Mouse (Mus musculus) midbrain, embryonic 12.5 days (tissue): ENCODE results near the gene Onecut3. TPM values are rescaled to one million over a fixed set of nuclear protein-coding genes. Genes with fewer than 3 reads are reported as not detected.

ENCODE experiments used
- ATAC-seq: fragments of 200-750 bp; cut with Nextera tagmentation; 2 replicates; pipeline ENCODE4 v1.8.0; 2017; ENCODE audit warnings: low read depth, moderate TSS enrichment, moderate library complexity; ENCODE audit not compliant: low FRiP score
- H3K27ac ChIP-seq: fragments of 300-500 bp; sonication (generic); replicated peaks from 2 replicates; pipeline ENCODE4 v1.5.1; 2016; ENCODE audit warnings: mild to moderate bottlenecking
- H3K27me3 ChIP-seq: fragments of 300-500 bp; sonication (generic); 2 replicates; pipeline ENCODE4 v1.6.1; 2016; ENCODE audit warnings: mild to moderate bottlenecking
- H3K36me3 ChIP-seq: fragments of 300-500 bp; sonication (generic); 2 replicates; pipeline ENCODE4 v1.6.1; 2016
- H3K4me1 ChIP-seq: fragments of 300-500 bp; sonication (generic); 2 replicates; pipeline ENCODE4 v1.6.1; 2016
- H3K4me2 ChIP-seq: fragments of 300-500 bp; sonication (generic); replicated peaks from 2 replicates; pipeline ENCODE4 v1.6.1; 2016; ENCODE audit warnings: mild to moderate bottlenecking, moderate library complexity
- H3K4me3 ChIP-seq: fragments of 300-500 bp; sonication (generic); 2 replicates; pipeline ENCODE4 v1.5.1; 2016; ENCODE audit warnings: mild to moderate bottlenecking
- H3K9ac ChIP-seq: fragments of 300-500 bp; sonication (generic); replicated peaks from 2 replicates; pipeline ENCODE4 v1.6.1; 2016; ENCODE audit warnings: mild to moderate bottlenecking, moderate library complexity
- H3K9me3 ChIP-seq: fragments of 300-500 bp; sonication (generic); 2 replicates; pipeline ENCODE4 v1.6.1; 2016; ENCODE audit warnings: mild to moderate bottlenecking
- WGBS: fragments of 180-500 bp; shearing (Covaris S2); methylation state at CpG from one replicate; pipeline ENCODE4 v1.1.7; 2016; 5-methylcytosine and 5-hydroxymethylcytosine counted together
- polyA plus RNA-seq: library from polyadenylated mRNA; unstranded; fragments of >200 nt; fragmentation: Nextera tagmentation; extraction: Ambion mirVana; gene quantifications from 2 replicates; pipeline ENCODE4 v1.2.1, GENCODE M21; 2016

Onecut3 gene
- polyA plus RNA-seq, 1 experiment from 2014 or later: 2.8 TPM

GRCm38 (mm10) chr10:80538710-80539394 is 44.2 kb downstream of the Onecut3 start, which contains the start of gene Atp8b3:
Gene Atp8b3, minus strand, starts transcription at chr10:80539124.
- Histone ChIP-seq H3K4me1 (peaks cover 5% of the 10 kb centered on the region; the same call in 1 of the 2 replicates), H3K36me3 (peaks cover 29% of the 10 kb centered on the region), H3K9me3 (no peaks in the 10 kb centered on the region), H3K27me3 (peaks cover 46% of the 10 kb centered on the region), H3K27ac (no peak within 1 kb of the TSS), H3K4me2 (peak within 1 kb of the TSS; percentile 38), H3K9ac (no peak within 1 kb of the TSS), H3K4me3 (peak within 1 kb of the TSS; percentile 25)
- peak; percentile 70; the same call in 1 of the 2 replicates for ATAC-seq
- 2% methylated on average over 30 of the region's 30 CpGs for WGBS

DNA sequence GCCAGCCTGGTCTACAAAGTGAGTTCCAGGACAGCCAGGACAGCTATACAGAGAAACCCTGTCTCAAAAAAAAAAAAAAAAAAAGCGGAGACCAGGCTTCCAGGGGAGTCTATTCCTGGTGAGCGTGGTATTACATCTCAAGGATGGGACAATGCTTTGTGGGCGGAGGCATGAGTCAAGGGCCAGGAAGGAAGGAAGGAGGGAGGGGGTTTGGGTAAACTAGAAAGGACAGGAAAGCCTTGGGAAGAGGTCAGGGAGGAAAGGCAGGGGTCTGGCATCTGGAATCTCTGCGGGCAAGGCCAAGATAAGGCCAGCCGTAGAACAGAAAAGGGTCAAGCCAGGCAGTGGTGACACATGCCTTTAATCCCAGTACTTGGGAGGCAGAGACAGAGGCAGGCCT is 44.9 kb downstream of the Onecut3 start:
- no peak for ATAC-seq
- 51% methylated on average over 5 of the region's 5 CpGs for WGBS
- Histone ChIP-seq H3K4me2 (no peak overlapping the region), H3K9ac (no peak overlapping the region), H3K36me3 (peaks cover 35% of the 10 kb centered on the region), H3K4me1 (peaks cover 5% of the 10 kb centered on the region; the same call in 1 of the 2 replicates), H3K9me3 (no peaks in the 10 kb centered on the region), H3K27ac (no peak overlapping the region), H3K4me3 (no peak overlapping the region), H3K27me3 (peaks cover 44% of the 10 kb centered on the region)

DNA sequence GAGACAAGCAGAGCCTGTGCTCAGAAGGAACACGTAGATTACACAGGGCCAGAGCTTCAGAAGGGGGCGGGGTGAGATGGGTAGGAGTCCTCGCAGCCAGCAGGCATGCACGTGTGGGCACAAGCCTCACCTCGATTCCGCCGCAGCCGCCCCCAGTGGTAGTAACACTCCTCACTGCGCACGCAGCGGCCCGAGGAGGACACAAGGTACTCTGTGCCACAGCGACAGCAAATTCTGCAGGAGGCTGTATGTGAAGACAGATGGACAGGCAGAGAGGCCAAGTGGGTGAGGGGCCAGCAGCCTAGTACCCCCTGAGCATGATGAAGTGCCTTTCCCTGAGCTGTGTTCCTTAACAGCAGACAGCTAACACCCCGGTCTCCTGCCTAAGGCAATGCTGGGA is 49.2 kb downstream of the Onecut3 start:
- peaks cover 3% of the 10 kb centered on the region for H3K27me3 ChIP-seq
- WGBS: 94% methylated on average over 14 of the region's 14 CpGs

DNA sequence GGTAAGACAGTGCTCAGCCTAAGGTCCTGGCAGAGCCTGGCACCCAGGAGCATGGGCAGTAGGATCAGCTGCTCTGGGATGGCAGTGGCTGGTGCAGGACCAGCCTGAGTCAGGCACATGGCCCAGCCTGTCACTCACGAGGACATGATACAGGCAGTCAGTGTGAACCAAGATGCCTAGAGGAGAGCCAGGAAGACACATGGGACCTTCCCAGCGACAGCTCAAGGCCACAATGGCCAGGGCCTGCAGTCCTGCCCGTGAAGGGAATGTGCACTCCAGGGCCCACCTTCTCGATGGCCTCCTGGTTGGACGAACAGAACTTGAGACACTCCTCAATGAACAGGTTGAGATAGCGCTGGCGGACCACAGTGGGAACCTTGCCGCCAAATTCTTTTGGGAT is 51.0 kb downstream of the Onecut3 start:
- no peak overlapping the region for H3K9ac ChIP-seq
- no peaks in the 10 kb centered on the region for H3K9me3 ChIP-seq
- 90% methylated on average over 8 of the region's 8 CpGs for WGBS
- H3K27me3 ChIP-seq: no peaks in the 10 kb centered on the region
- ATAC-seq: no peak
- H3K27ac ChIP-seq: no peak overlapping the region
- H3K4me1 ChIP-seq: no peaks in the 10 kb centered on the region
- no peak overlapping the region for H3K4me2 ChIP-seq
- peaks cover 95% of the 10 kb centered on the region for H3K36me3 ChIP-seq
- H3K4me3 ChIP-seq: no peak overlapping the region

More for the DNA sequence above, 49.2 kb downstream of the Onecut3 start:
- ATAC-seq: no peak
- Histone ChIP-seq H3K27ac (no peak overlapping the region), H3K4me1 (peaks cover 2% of the 10 kb centered on the region; the same call in 1 of the 2 replicates), H3K9me3 (no peaks in the 10 kb centered on the region), H3K9ac (no peak overlapping the region), H3K4me2 (no peak overlapping the region), H3K36me3 (peaks cover 78% of the 10 kb centered on the region), H3K4me3 (no peak overlapping the region)

GRCm38 (mm10) chr10:80546945-80547344 is 52.3 kb downstream of the Onecut3 start:
- Histone ChIP-seq H3K4me2 (no peak overlapping the region), H3K4me3 (no peak overlapping the region), H3K27me3 (no peaks in the 10 kb centered on the region), H3K4me1 (no peaks in the 10 kb centered on the region), H3K9me3 (no peaks in the 10 kb centered on the region), H3K36me3 (peaks cover 89% of the 10 kb centered on the region), H3K27ac (no peak overlapping the region), H3K9ac (no peak overlapping the region)
- no peak for ATAC-seq
- 96% methylated on average over 4 of the region's 4 CpGs for WGBS

GRCm38 (mm10) chr10:80547539-80547938 is 52.9 kb downstream of the Onecut3 start:
- no peak overlapping the region for H3K27ac ChIP-seq
- H3K9ac ChIP-seq: no peak overlapping the region
- H3K36me3 ChIP-seq: peaks cover 83% of the 10 kb centered on the region
- WGBS: 90% methylated on average over 15 of the region's 15 CpGs
- no peaks in the 10 kb centered on the region for H3K9me3 ChIP-seq
- no peak overlapping the region for H3K4me2 ChIP-seq
- no peak for ATAC-seq
- no peaks in the 10 kb centered on the region for H3K4me1 ChIP-seq
- no peak overlapping the region for H3K4me3 ChIP-seq
- H3K27me3 ChIP-seq: no peaks in the 10 kb centered on the region

DNA sequence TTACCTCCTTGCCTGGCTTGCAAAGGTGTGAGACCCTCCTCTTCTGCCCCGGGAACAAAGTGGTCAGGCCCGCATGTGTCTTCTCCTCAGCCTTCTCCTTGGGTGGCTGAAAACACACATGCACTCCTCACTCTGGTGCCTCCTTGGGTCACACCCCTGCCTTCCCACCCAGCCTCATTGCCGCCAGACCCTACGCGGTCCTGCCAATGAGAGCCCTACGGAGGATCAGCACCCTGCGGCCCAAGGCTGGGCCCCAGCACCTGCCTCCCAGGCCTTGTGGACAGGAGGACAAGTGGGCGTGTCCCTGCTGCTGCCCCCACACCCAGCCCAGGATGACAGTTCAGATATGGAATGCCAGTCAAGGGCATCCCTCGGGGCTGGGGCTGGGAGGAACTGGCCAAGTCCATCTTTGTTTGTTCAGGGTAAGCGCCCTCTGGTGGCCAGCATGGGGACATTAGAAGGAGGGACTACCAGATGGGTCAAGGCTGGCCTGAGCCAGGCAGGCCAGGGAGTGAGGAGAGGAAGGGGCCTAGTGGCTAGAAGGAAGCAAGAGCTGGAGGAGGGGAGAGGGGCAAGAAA is 53.9 kb downstream of the Onecut3 start:
- WGBS: 80% methylated on average over 10 of the region's 10 CpGs
- H3K27ac ChIP-seq: no peak overlapping the region
- H3K9ac ChIP-seq: no peak overlapping the region
- peak; percentile 75 for ATAC-seq
- H3K4me3 ChIP-seq: no peak overlapping the region
- H3K9me3 ChIP-seq: no peaks in the 10 kb centered on the region
- peaks cover 73% of the 10 kb centered on the region for H3K36me3 ChIP-seq
- H3K4me2 ChIP-seq: no peak overlapping the region
- no peaks in the 10 kb centered on the region for H3K27me3 ChIP-seq
- no peaks in the 10 kb centered on the region for H3K4me1 ChIP-seq

- peaks cover 65% of the 10 kb centered on the region for H3K36me3 ChIP-seq
- 89% methylated on average over 21 of the region's 21 CpGs for WGBS
These were observed 54.6 kb downstream of the Onecut3 start for GRCm38 (mm10) chr10:80549279-80549678.

GRCm38 (mm10) chr10:80552364-80552763 is 57.7 kb downstream of the Onecut3 start:
- Histone ChIP-seq H3K4me3 (no peak overlapping the region), H3K9me3 (no peaks in the 10 kb centered on the region), H3K27me3 (no peaks in the 10 kb centered on the region), H3K9ac (no peak overlapping the region), H3K4me1 (no peaks in the 10 kb centered on the region), H3K27ac (no peak overlapping the region), H3K36me3 (peaks cover 34% of the 10 kb centered on the region), H3K4me2 (no peak overlapping the region)
- no peak for ATAC-seq
- WGBS: 60% methylated on average over 9 of the region's 9 CpGs

More at GRCm38 (mm10) chr10:80549279-80549678, 54.6 kb downstream of the Onecut3 start:
- Histone ChIP-seq H3K27me3 (no peaks in the 10 kb centered on the region), H3K4me2 (no peak overlapping the region), H3K4me1 (no peaks in the 10 kb centered on the region), H3K9me3 (no peaks in the 10 kb centered on the region), H3K27ac (no peak overlapping the region), H3K4me3 (no peak overlapping the region), H3K9ac (no peak overlapping the region)
- ATAC-seq: no peak

- peaks cover 22% of the 10 kb centered on the region for H3K36me3 ChIP-seq
- no peak overlapping the region for H3K4me2 ChIP-seq
- no peak overlapping the region for H3K4me3 ChIP-seq
- H3K4me1 ChIP-seq: peaks cover 9% of the 10 kb centered on the region
- no peak for ATAC-seq
- H3K27ac ChIP-seq: no peak overlapping the region
- no peaks in the 10 kb centered on the region for H3K27me3 ChIP-seq
- H3K9ac ChIP-seq: no peak overlapping the region
- 88% methylated on average over 8 of the region's 8 CpGs for WGBS
- H3K9me3 ChIP-seq: no peaks in the 10 kb centered on the region
These were observed 58.9 kb downstream of the Onecut3 start for GRCm38 (mm10) chr10:80553575-80553974.

DNA sequence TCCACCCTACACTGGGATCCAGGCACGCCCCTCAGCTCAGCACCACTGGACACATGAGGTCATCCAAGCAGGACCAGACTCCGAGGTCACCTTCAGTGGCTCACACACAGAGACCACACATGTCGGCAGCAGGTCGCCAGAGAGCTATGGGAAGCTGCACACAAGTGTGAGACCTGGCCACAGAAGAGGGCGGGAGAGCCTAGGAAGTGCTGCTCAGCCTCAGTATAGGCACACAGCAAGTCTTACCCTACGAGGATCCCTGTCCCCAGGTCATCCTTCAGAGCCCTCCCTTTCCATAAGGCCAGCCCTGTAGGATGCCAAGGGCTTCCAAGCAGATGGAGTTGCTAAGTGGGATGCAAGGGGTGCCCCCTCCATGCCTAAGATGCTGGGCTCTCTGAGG is 59.4 kb downstream of the Onecut3 start:
- Histone ChIP-seq H3K36me3 (peaks cover 19% of the 10 kb centered on the region), H3K4me3 (no peak overlapping the region), H3K9ac (no peak overlapping the region), H3K9me3 (no peaks in the 10 kb centered on the region), H3K4me2 (no peak overlapping the region), H3K4me1 (peaks cover 11% of the 10 kb centered on the region), H3K27ac (no peak overlapping the region), H3K27me3 (no peaks in the 10 kb centered on the region)
- no peak for ATAC-seq
- 90% methylated on average over 6 of the region's 6 CpGs for WGBS

DNA sequence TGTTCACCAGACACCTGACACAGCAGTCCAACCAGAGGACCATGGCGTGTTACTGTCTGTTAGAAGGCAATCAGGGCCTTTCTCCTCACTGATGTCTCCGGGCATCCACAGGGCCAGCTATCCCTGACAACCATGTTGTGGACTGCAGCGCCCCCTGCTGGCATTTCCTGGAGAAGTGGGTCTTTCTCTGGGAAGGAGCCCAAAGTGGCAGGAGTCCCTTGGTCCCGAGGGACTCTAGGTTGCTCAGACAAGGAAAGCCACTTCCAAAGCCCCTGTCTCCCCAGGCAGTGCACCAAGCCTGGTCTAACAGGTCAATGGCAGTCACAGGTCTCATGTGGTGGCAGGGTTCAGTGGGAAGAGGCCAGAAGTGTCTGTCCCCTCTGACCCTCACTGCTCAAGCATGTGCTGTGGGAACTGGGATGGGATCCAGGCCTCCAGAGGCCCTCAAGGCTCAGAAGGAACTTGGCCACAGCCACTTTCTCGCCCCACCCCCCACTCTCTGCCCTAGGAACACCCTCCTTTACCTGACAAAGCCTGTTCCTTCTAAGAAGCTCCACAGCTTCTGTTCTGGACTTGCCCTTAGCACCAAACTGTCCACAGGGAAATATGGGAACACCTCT is 62.8 kb downstream of the Onecut3 start:
- H3K4me3 ChIP-seq: no peak overlapping the region
- H3K4me1 ChIP-seq: peaks cover 36% of the 10 kb centered on the region
- H3K36me3 ChIP-seq: no peaks in the 10 kb centered on the region
- H3K4me2 ChIP-seq: no peak overlapping the region
- 32% methylated on average over 5 of the region's 5 CpGs for whole genome bisulfite sequencing
- H3K9ac ChIP-seq: 0 out of 2 replicates have a peak overlapping the region, but pooled peaks have one; percentile 20
- H3K27ac ChIP-seq: no peak overlapping the region; the same call in 1 of the 2 replicates
- no peak for ATAC-seq
- H3K9me3 ChIP-seq: no peaks in the 10 kb centered on the region
- H3K27me3 ChIP-seq: no peaks in the 10 kb centered on the region
